ENCODE assay signal across 9 mouse cellular contexts in genomic region chr6:39539679-39540155, GRCm38 (mm10). TPM values are rescaled to one million over a fixed set of nuclear protein-coding genes. Genes with fewer than 3 reads are reported as not detected.
DNase-seq lines count a peak whose midpoint lies in the region; ATAC-seq and TF ChIP-seq lines count a peak whose summit lies in the region.
"Had no signal": no experiment of that assay in that cellular context is flagged by ENCODE, and none has a peak within 500 bp of the region (broad histone marks: within the 10 kb centered on the region; RNA-seq: fewer than 3 reads in every experiment).

No protein-coding gene starts in this region.

- no peak overlapping the region for H3K4me3 ChIP-seq in heart, embryonic 12.5 days
- H3K4me3 ChIP-seq in kidney, embryonic 14.5 days (ENCODE audit: low read length) = no peak overlapping the region; the same call in 1 of the 2 replicates
- 0 out of 2 replicates have a peak overlapping the region, but pooled peaks have one; percentile 14 for H3K4me3 ChIP-seq in lung, postnatal 0 days (ENCODE audit: low read depth, low read length)
- H3K4me3 ChIP-seq in stomach, embryonic 14.5 days (ENCODE audit: low read depth, low read length) = no peak overlapping the region

- no peaks in the 10 kb centered on the region for H3K36me3 ChIP-seq in heart, embryonic 12.5 days
- no peaks in the 10 kb centered on the region for H3K36me3 ChIP-seq in kidney, embryonic 14.5 days (ENCODE audit: control insufficient read depth, insufficient read depth, low read length)
- H3K36me3 ChIP-seq in lung, postnatal 0 days (ENCODE audit: insufficient read depth, low read length) = no peaks in the 10 kb centered on the region
- H3K36me3 ChIP-seq in stomach, embryonic 14.5 days (ENCODE audit: control insufficient read depth, insufficient read depth, low read length) = no peaks in the 10 kb centered on the region

- H3K27me3 ChIP-seq in heart, embryonic 12.5 days (replicated peaks) = no peaks in the 10 kb centered on the region
- no peaks in the 10 kb centered on the region for H3K27me3 ChIP-seq in kidney, embryonic 14.5 days (ENCODE audit: control insufficient read depth, insufficient read depth, low read length)
- H3K27me3 ChIP-seq in lung, postnatal 0 days (replicated peaks; ENCODE audit: insufficient read depth, low read length) = no peaks in the 10 kb centered on the region
- H3K27me3 ChIP-seq in stomach, embryonic 14.5 days (ENCODE audit: control insufficient read depth, insufficient read depth, low read length) = no peaks in the 10 kb centered on the region
- H3K27me3 ChIP-seq: Patski had no signal

- TF ChIP-seq EP300 in lung, postnatal 0 days (IDR thresholded peaks at IDR 0.05) = no peak

- peak; percentile 25 for DNase-seq in CD4-positive, CD25-positive, alpha-beta regulatory T cell, adult 2 months (ENCODE audit: low read depth, low spot score)
- DNase-seq in embryo, embryonic 10.5 days (ENCODE audit: low spot score) = peak; percentile 78
- peak; percentile 75 for DNase-seq in lung, postnatal 0 days (ENCODE audit: low spot score)
- no peak for DNase-seq in thymus, postnatal 10 days (ENCODE audit: low spot score in 2 of 2)
- no peak for DNase-seq in cerebellum, adult 9-11 months

- H3K27ac ChIP-seq in heart, embryonic 12.5 days (ENCODE audit: poor library complexity, severe bottlenecking) = peak overlapping the region; percentile 86
- H3K27ac ChIP-seq in kidney, embryonic 14.5 days (ENCODE audit: low read depth, low read length) = peak overlapping the region; percentile 83
- H3K27ac ChIP-seq in lung, postnatal 0 days (ENCODE audit: low read length) = peak overlapping the region; percentile 54
- peak overlapping the region; percentile 81 for H3K27ac ChIP-seq in stomach, embryonic 14.5 days (ENCODE audit: low read length)

- H3K4me2 ChIP-seq in heart, embryonic 12.5 days = peak overlapping the region; percentile 45
- H3K4me2 ChIP-seq in kidney, embryonic 14.5 days (replicated peaks; ENCODE audit: low read depth, low read length) = peak overlapping the region; percentile 28; the same call in 1 of the 2 replicates
- H3K4me2 ChIP-seq in lung, postnatal 0 days (replicated peaks; ENCODE audit: low read depth, low read length) = peak overlapping the region; percentile 41
- peak overlapping the region; percentile 23; the same call in 1 of the 2 replicates for H3K4me2 ChIP-seq in stomach, embryonic 14.5 days (replicated peaks; ENCODE audit: low read depth, low read length)

- peak; percentile 72 for ATAC-seq in heart, embryonic 12.5 days (ENCODE audit: insufficient number of reproducible peaks, low FRiP score)
- peak; percentile 66 for ATAC-seq in kidney, embryonic 14.5 days (ENCODE audit: low FRiP score, low TSS enrichment)
- ATAC-seq in lung, postnatal 0 days = peak; percentile 62
- ATAC-seq in stomach, embryonic 14.5 days (ENCODE audit: insufficient number of reproducible peaks, insufficient read depth, low FRiP score, low read depth) = peak; percentile 26; the same call in 1 of the 2 replicates
- ATAC-seq: Patski had no signal

- peak overlapping the region; percentile 20; the same call in 1 of the 2 replicates for H3K9ac ChIP-seq in heart, embryonic 12.5 days
- peak overlapping the region; percentile 9; the same call in 1 of the 2 replicates for H3K9ac ChIP-seq in kidney, embryonic 14.5 days (ENCODE audit: low read depth, low read length)
- H3K9ac ChIP-seq in lung, postnatal 0 days (replicated peaks; ENCODE audit: low read depth) = no peak overlapping the region
- H3K9ac ChIP-seq in stomach, embryonic 14.5 days (replicated peaks; ENCODE audit: low read depth, low read length) = no peak overlapping the region

- peaks cover 57% of the 10 kb centered on the region for H3K4me1 ChIP-seq in heart, embryonic 12.5 days (replicated peaks)
- H3K4me1 ChIP-seq in kidney, embryonic 14.5 days (ENCODE audit: control insufficient read depth, insufficient read depth, low read length) = peaks cover 53% of the 10 kb centered on the region
- H3K4me1 ChIP-seq in lung, postnatal 0 days (ENCODE audit: insufficient read depth, low read depth, low read length) = peaks cover 14% of the 10 kb centered on the region
- H3K4me1 ChIP-seq in stomach, embryonic 14.5 days (ENCODE audit: control insufficient read depth, insufficient read depth, low read length) = peaks cover 55% of the 10 kb centered on the region

- no peaks in the 10 kb centered on the region for H3K9me3 ChIP-seq in heart, embryonic 12.5 days (replicated peaks)
- no peaks in the 10 kb centered on the region for H3K9me3 ChIP-seq in kidney, embryonic 14.5 days (ENCODE audit: control insufficient read depth, low read length)
- no peaks in the 10 kb centered on the region for H3K9me3 ChIP-seq in lung, postnatal 0 days (ENCODE audit: low read length)
- no peaks in the 10 kb centered on the region for H3K9me3 ChIP-seq in stomach, embryonic 14.5 days (ENCODE audit: control insufficient read depth, low read depth, low read length)

- TF ChIP-seq CTCF in lung, postnatal 0 days (IDR thresholded peaks at IDR 0.05) = no peak

- 13% methylated on average over 7 of the region's 7 CpGs for WGBS in heart, embryonic 12.5 days
- WGBS in kidney, embryonic 14.5 days = 5% methylated on average over 7 of the region's 7 CpGs
- WGBS in lung, postnatal 0 days = 21% methylated on average over 6 of the region's 7 CpGs
- 16% methylated on average over 7 of the region's 7 CpGs for WGBS in stomach, embryonic 14.5 days

RNA-seq across cellular contexts. Expression of gene Dennd2a, which starts 17.9 kb away (rescaled TPM):
- 26.8 and 28.2 TPM in 2 replicates for polyA plus RNA-seq in heart, embryonic 12.5 days (2016; fragmentation: Nextera tagmentation; extraction: Ambion mirVana)
- 23.3 and 31.8 TPM in 2 replicates for polyA plus RNA-seq in kidney, embryonic 14.5 days (2014; fragmentation: Nextera tagmentation; extraction: Ambion mirVana)
- polyA plus RNA-seq in lung, postnatal 0 days (2015; fragmentation: Nextera tagmentation; extraction: Ambion mirVana) = 13.4 and 13.8 TPM in 2 replicates
- 22.2 and 23.6 TPM in 2 replicates for polyA plus RNA-seq in stomach, embryonic 14.5 days (2014; fragmentation: Nextera tagmentation; extraction: Ambion mirVana)

RNA-seq across cellular contexts. Expression of gene Adck2, which starts 34.0 kb away (rescaled TPM):
- 17.0 and 17.4 TPM in 2 replicates for polyA plus RNA-seq in heart, embryonic 12.5 days (2016; fragmentation: Nextera tagmentation; extraction: Ambion mirVana)
- 13.8 and 24.4 TPM in 2 replicates for polyA plus RNA-seq in kidney, embryonic 14.5 days (2014; fragmentation: Nextera tagmentation; extraction: Ambion mirVana)
- 24.6 and 25.7 TPM in 2 replicates for polyA plus RNA-seq in lung, postnatal 0 days (2015; fragmentation: Nextera tagmentation; extraction: Ambion mirVana)
- polyA plus RNA-seq in stomach, embryonic 14.5 days (2014; fragmentation: Nextera tagmentation; extraction: Ambion mirVana) = 28.1 and 29.5 TPM in 2 replicates

RNA-seq across cellular contexts. Expression of gene Gm42420, which starts 45.8 kb away (rescaled TPM):
- polyA plus RNA-seq in heart, embryonic 12.5 days (2016; fragmentation: Nextera tagmentation; extraction: Ambion mirVana) = 1.0 TPM in 1 of 2 replicates, not detected in the other
- 2.1 TPM in 1 of 2 replicates, not detected in the other for polyA plus RNA-seq in kidney, embryonic 14.5 days (2014; fragmentation: Nextera tagmentation; extraction: Ambion mirVana)
- 0.75 and 0.89 TPM in 2 replicates for polyA plus RNA-seq in lung, postnatal 0 days (2015; fragmentation: Nextera tagmentation; extraction: Ambion mirVana)
- 0.50 and 0.62 TPM in 2 replicates for polyA plus RNA-seq in stomach, embryonic 14.5 days (2014; fragmentation: Nextera tagmentation; extraction: Ambion mirVana)

RNA-seq across cellular contexts. Expression of gene Ndufb2, which starts 52.7 kb away (rescaled TPM):
- 541 and 562 TPM in 2 replicates for polyA plus RNA-seq in heart, embryonic 12.5 days (2016; fragmentation: Nextera tagmentation; extraction: Ambion mirVana)
- polyA plus RNA-seq in kidney, embryonic 14.5 days (2014; fragmentation: Nextera tagmentation; extraction: Ambion mirVana) = 304 and 445 TPM in 2 replicates
- 267 and 287 TPM in 2 replicates for polyA plus RNA-seq in lung, postnatal 0 days (2015; fragmentation: Nextera tagmentation; extraction: Ambion mirVana)
- 337 and 395 TPM in 2 replicates for polyA plus RNA-seq in stomach, embryonic 14.5 days (2014; fragmentation: Nextera tagmentation; extraction: Ambion mirVana)

Comparison
In these comparisons a context has a peak if more than half of its experiments do, and no peak if none do; other contexts are left out.
1. DNase-seq: peak in CD4-positive, CD25-positive, alpha-beta regulatory T cell, adult 2 months (single experiment), embryo, embryonic 10.5 days (single experiment) and lung, postnatal 0 days (single experiment); none in thymus, postnatal 10 days (0 of 2) and cerebellum, adult 9-11 months (single experiment).
2. H3K9ac ChIP-seq: peak in heart, embryonic 12.5 days (single experiment) and kidney, embryonic 14.5 days (single experiment); none in lung, postnatal 0 days (single experiment) and stomach, embryonic 14.5 days (single experiment).
3. Peak in every context shown above with its lines, with median percentiles within 50 percentile points of each other: ATAC-seq, H3K27ac ChIP-seq and H3K4me2 ChIP-seq.